Comparison of ENCODE assay signal across 8 mouse cellular contexts in the genomic region with DNA sequence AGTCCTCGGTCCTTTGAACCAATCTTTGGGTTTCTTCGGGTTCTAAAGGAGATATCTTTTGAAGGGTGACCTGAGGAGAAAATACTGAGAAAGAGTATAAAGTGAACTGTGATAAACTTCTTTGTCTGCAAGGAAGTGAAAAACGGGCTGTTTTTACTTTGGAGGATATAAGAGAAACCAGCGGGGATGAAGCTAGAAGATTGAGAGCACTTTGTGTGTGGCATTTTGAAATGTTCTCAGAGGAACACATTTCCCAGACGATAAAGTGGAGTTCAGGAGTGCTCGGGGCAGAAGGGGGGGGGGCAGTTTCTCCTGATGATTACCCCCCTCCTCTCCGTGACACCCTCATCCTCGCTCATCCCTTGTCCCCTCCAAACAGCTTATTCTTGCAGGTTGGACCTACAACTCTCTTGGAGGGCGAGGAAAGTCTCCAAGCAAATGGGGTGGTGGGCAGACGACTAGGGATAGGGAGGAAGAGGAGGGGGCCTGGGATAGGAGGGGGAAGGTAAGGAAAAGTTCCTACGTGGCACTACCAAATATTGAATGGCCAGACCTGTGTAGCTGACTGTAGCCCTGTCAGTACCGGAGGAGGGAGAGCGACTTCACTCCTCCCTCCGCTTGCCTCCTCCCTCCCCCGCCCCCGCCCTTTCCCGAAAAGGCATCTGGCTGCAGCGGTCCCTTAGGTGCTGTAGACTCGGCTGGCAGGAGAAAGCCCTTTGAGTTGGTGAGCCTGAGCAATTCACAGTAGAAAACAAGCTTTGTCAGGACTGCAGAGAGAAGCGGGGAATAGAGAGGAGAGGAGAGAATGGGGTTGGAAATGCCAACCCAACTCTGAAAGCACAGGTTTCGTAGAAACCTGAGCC. TPM values are rescaled to one million over a fixed set of nuclear protein-coding genes. Genes with fewer than 3 reads are reported as not detected.
DNase-seq lines count a peak whose midpoint lies in the region; ATAC-seq and TF ChIP-seq lines count a peak whose summit lies in the region.

No protein-coding gene starts in this region.

- H3K4me3 ChIP-seq in heart, postnatal 0 days (ENCODE audit: low read depth, low read length) = peak overlapping the region; percentile 68
- peak overlapping the region; percentile 51 for H3K4me3 ChIP-seq in embryonic facial prominence, embryonic 11.5 days (ENCODE audit: low read depth, low read length)
- peak overlapping the region; percentile 58 for H3K4me3 ChIP-seq in intestine, embryonic 14.5 days (ENCODE audit: low read depth, low read length)
- H3K4me3 ChIP-seq in midbrain, embryonic 13.5 days (replicated peaks) = peak overlapping the region; percentile 70

- no peaks in the 10 kb centered on the region for H3K27me3 ChIP-seq in heart, postnatal 0 days (ENCODE audit: control insufficient read depth, insufficient read depth, low read length)
- no peaks in the 10 kb centered on the region for H3K27me3 ChIP-seq in embryonic facial prominence, embryonic 11.5 days (ENCODE audit: control insufficient read depth, insufficient read depth, low read length)
- no peaks in the 10 kb centered on the region for H3K27me3 ChIP-seq in intestine, embryonic 14.5 days (replicated peaks; ENCODE audit: control insufficient read depth, insufficient read depth, low read length)
- H3K27me3 ChIP-seq in midbrain, embryonic 13.5 days = no peaks in the 10 kb centered on the region

- no peak for TF ChIP-seq CTCF in heart, postnatal 0 days (IDR thresholded peaks at IDR 0.05; ENCODE audit: low read depth)

- 0 out of 2 replicates have a peak, but pooled peaks cover 8% of the 10 kb centered on the region for H3K4me1 ChIP-seq in heart, postnatal 0 days (ENCODE audit: control insufficient read depth, insufficient read depth)
- no peaks in the 10 kb centered on the region for H3K4me1 ChIP-seq in embryonic facial prominence, embryonic 11.5 days (ENCODE audit: control insufficient read depth, insufficient read depth, low read length)
- H3K4me1 ChIP-seq in intestine, embryonic 14.5 days (replicated peaks; ENCODE audit: control insufficient read depth, insufficient read depth, low read length) = 0 out of 2 replicates have a peak, but pooled peaks cover 4% of the 10 kb centered on the region
- peaks cover 17% of the 10 kb centered on the region for H3K4me1 ChIP-seq in midbrain, embryonic 13.5 days (replicated peaks)

- H3K4me2 ChIP-seq in heart, postnatal 0 days (ENCODE audit: low read depth, low read length) = peak overlapping the region; percentile 99
- peak overlapping the region; percentile 70 for H3K4me2 ChIP-seq in embryonic facial prominence, embryonic 11.5 days (ENCODE audit: low read depth, low read length)
- H3K4me2 ChIP-seq in intestine, embryonic 14.5 days (ENCODE audit: low read length) = peak overlapping the region; percentile 54
- H3K4me2 ChIP-seq in midbrain, embryonic 13.5 days (replicated peaks) = peak overlapping the region; percentile 97

- DNase-seq in heart, postnatal 0 days (ENCODE audit: low spot score) = peak; percentile 16
- DNase-seq in heart, adult 9 months (ENCODE audit: low spot score in 2 of 2) = no peak
- peak; percentile 62 for DNase-seq in ZHBTc4 (ENCODE audit: low read depth, low spot score)
- peak; percentile 57 for DNase-seq in embryonic facial prominence, embryonic 11.5 days (ENCODE audit: low spot score)
- peak; percentile 58 for DNase-seq in intestine, embryonic 14.5 days (ENCODE audit: low spot score)
- DNase-seq in urinary bladder, adult 18-20 months (ENCODE audit: low spot score in 2 of 2) = no peak
- no peak for DNase-seq in ovary, adult 18-20 months (ENCODE audit: low spot score)

- no peaks in the 10 kb centered on the region for H3K36me3 ChIP-seq in heart, postnatal 0 days (replicated peaks; ENCODE audit: control insufficient read depth, insufficient read depth, low read length)
- H3K36me3 ChIP-seq in embryonic facial prominence, embryonic 11.5 days (replicated peaks; ENCODE audit: control insufficient read depth, insufficient read depth, low read depth, low read length) = no peaks in the 10 kb centered on the region
- H3K36me3 ChIP-seq in intestine, embryonic 14.5 days (ENCODE audit: control insufficient read depth, insufficient read depth, low read length) = no peaks in the 10 kb centered on the region
- H3K36me3 ChIP-seq in midbrain, embryonic 13.5 days = no peaks in the 10 kb centered on the region

- no peak for TF ChIP-seq EP300 in heart, postnatal 0 days (IDR thresholded peaks at IDR 0.05; ENCODE audit: low read depth)

- no peak overlapping the region for H3K27ac ChIP-seq in heart, postnatal 0 days (ENCODE audit: low read depth)
- H3K27ac ChIP-seq in embryonic facial prominence, embryonic 11.5 days (replicated peaks; ENCODE audit: low read depth, low read length) = no peak overlapping the region
- no peak overlapping the region for H3K27ac ChIP-seq in intestine, embryonic 14.5 days (ENCODE audit: low read depth)
- peak overlapping the region; percentile 1; the same call in 1 of the 2 replicates for H3K27ac ChIP-seq in midbrain, embryonic 13.5 days

- 1% methylated on average over 19 of the region's 21 CpGs for WGBS in heart, postnatal 0 days
- under 1% methylated on average over 21 of the region's 21 CpGs for WGBS in embryonic facial prominence, embryonic 11.5 days
- WGBS in intestine, embryonic 14.5 days = 2% methylated on average over 20 of the region's 21 CpGs
- 1% methylated on average over 21 of the region's 21 CpGs for WGBS in midbrain, embryonic 13.5 days

- no peaks in the 10 kb centered on the region for H3K9me3 ChIP-seq in heart, postnatal 0 days (replicated peaks; ENCODE audit: control insufficient read depth, low read length)
- H3K9me3 ChIP-seq in embryonic facial prominence, embryonic 11.5 days (replicated peaks; ENCODE audit: control insufficient read depth, low read length) = no peaks in the 10 kb centered on the region
- no peaks in the 10 kb centered on the region for H3K9me3 ChIP-seq in intestine, embryonic 14.5 days (ENCODE audit: control insufficient read depth, low read length)
- no peaks in the 10 kb centered on the region for H3K9me3 ChIP-seq in midbrain, embryonic 13.5 days

- H3K9ac ChIP-seq in heart, postnatal 0 days (replicated peaks; ENCODE audit: low read depth, low read length) = 0 out of 2 replicates have a peak overlapping the region, but pooled peaks have one; percentile 9
- H3K9ac ChIP-seq in embryonic facial prominence, embryonic 11.5 days (replicated peaks; ENCODE audit: low read length) = peak overlapping the region; percentile 57
- H3K9ac ChIP-seq in intestine, embryonic 14.5 days (ENCODE audit: low read length) = peak overlapping the region; percentile 27
- H3K9ac ChIP-seq in midbrain, embryonic 13.5 days (replicated peaks) = peak overlapping the region; percentile 63

- peak; percentile 79 for ATAC-seq in heart, postnatal 0 days (ENCODE audit: insufficient read depth, low read depth)
- 0 out of 2 replicates have a peak, but pooled peaks have one; percentile 27 for ATAC-seq in embryonic facial prominence, embryonic 11.5 days (replicated peaks; ENCODE audit: insufficient number of reproducible peaks, low FRiP score, low TSS enrichment, low read depth)
- peak; percentile 25; the same call in 1 of the 2 replicates for ATAC-seq in intestine, embryonic 14.5 days (replicated peaks; ENCODE audit: low FRiP score, low TSS enrichment, low read depth)
- ATAC-seq in midbrain, embryonic 13.5 days = peak; percentile 49

RNA-seq across cellular contexts. Expression of a gene that starts 1.2 kb away (rescaled TPM):
- total RNA-seq in heart, postnatal 0 days (2014; rRNA removed; ENCODE audit: low replicate concordance) = 1.4 and 7.1 TPM in 2 replicates
- 2.4 and 2.5 TPM in 2 replicates for polyA plus RNA-seq in heart, postnatal 0 days (2015; fragmentation: Nextera tagmentation; extraction: Ambion mirVana)
- 19.0 and 23.2 TPM in 2 replicates for polyA plus RNA-seq in embryonic facial prominence, embryonic 11.5 days (2014; fragmentation: Nextera tagmentation; extraction: Ambion mirVana)
- polyA plus RNA-seq in intestine, embryonic 14.5 days (2014; fragmentation: Nextera tagmentation; extraction: Ambion mirVana) = 5.4 and 6.0 TPM in 2 replicates
- 7.2 and 8.1 TPM in 2 replicates for polyA plus RNA-seq in midbrain, embryonic 13.5 days (2015; fragmentation: Nextera tagmentation; extraction: Ambion mirVana)

Comparison
In these comparisons a context has a peak if more than half of its experiments do, and no peak if none do; other contexts are left out.
1. DNase-seq: peak in heart, postnatal 0 days (single experiment), ZHBTc4 (single experiment), embryonic facial prominence, embryonic 11.5 days (single experiment) and intestine, embryonic 14.5 days (single experiment); none in heart, adult 9 months (0 of 2), urinary bladder, adult 18-20 months (0 of 2) and ovary, adult 18-20 months (single experiment).
2. ATAC-seq: peak in every context shown above with its lines; median percentile 79 in heart, postnatal 0 days; 49 in midbrain, embryonic 13.5 days; 27 in embryonic facial prominence, embryonic 11.5 days; 25 in intestine, embryonic 14.5 days.
3. H3K9ac ChIP-seq: peak in every context shown above with its lines; median percentile 63 in midbrain, embryonic 13.5 days; 57 in embryonic facial prominence, embryonic 11.5 days; 27 in intestine, embryonic 14.5 days; 9 in heart, postnatal 0 days.
4. Peak in every context shown above with its lines, with median percentiles within 50 percentile points of each other: H3K4me2 ChIP-seq and H3K4me3 ChIP-seq.